Mouse (Mus musculus): Measurements from ENCODE around the gene H60b.
"Not testable (repeated sequence)": the region's sequence is repeated elsewhere in the genome, so short reads cannot be mapped to it uniquely, and the experiment has no call there.

H60b gene

GRCm38 (mm10) chr10:22273684-22274305 is 115.4 kb downstream of the H60b start:
- DNase-seq (ENCODE audit: low spot score in 2 of 2), result no peak

GRCm38 (mm10) chr10:22274445-22275057 is 116.2 kb downstream of the H60b start:
- no peak for DNase-seq (ENCODE audit: low spot score in 2 of 2)

DNA sequence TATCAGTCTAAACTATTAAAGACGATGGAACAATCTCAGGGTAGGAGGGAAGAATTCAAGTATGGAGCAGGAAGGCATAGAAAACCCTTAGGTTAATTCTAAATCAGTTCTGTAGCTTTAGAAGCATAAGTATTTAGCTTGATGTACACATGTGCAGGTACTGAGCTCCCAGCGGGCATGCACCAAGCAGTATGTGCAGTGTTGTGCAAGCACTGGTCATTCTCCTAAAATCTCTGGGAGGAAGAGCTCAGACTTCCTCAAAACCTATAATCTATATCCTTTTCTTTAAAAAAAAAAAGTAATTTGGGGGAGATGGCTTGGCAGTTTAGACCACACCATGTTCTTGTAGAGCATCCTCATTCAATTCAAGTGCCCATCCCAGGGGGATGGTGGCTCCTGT is 120.1 kb downstream of the H60b start:
- not testable (repeated sequence) for DNase-seq (ENCODE audit: low spot score in 2 of 2)

GRCm38 (mm10) chr10:22282816-22283215 is 124.4 kb downstream of the H60b start:
- no peak for DNase-seq (ENCODE audit: low spot score in 2 of 2)

GRCm38 (mm10) chr10:22295676-22296075 is 137.3 kb downstream of the H60b start:
- no peak for DNase-seq (ENCODE audit: low spot score in 2 of 2)

DNA sequence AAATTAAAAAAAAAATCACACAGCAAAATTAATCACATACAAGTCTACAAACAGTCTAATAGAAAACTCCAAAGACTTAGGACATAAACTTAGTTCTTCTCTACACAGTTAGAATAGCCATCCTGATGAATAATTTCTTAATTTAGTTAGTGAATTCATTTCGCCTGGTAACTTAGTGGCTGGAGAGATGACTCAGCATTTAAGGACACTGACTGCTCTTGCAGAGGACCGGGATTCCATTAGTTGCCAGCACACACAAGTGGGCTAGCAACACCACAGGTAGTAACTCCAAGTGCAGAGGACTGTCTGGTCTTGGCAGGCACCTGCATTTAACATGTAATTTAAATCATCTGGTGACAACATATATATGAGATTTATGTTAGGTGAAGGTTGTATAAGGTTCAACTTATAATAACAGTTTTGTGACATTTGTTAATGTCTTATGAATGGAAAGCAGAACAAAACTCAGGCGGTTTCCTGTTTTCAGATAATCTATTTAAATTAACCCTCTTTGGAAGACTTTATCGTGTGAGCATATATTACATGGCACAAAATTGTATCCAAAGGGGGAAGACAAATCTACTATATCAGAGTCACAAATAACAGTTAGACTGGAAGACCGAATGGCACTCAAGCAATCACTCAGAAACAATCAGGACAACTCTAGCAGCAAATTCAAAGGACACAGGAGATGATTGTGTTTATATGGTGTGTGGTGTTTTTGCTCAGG is 138.8 kb downstream of the H60b start:
- no peak for DNase-seq (ENCODE audit: low spot score in 2 of 2)

- DNase-seq (ENCODE audit: low spot score in 2 of 2), result no peak
Measured at GRCm38 (mm10) chr10:22297766-22298461, 139.5 kb downstream of the H60b start.

DNA sequence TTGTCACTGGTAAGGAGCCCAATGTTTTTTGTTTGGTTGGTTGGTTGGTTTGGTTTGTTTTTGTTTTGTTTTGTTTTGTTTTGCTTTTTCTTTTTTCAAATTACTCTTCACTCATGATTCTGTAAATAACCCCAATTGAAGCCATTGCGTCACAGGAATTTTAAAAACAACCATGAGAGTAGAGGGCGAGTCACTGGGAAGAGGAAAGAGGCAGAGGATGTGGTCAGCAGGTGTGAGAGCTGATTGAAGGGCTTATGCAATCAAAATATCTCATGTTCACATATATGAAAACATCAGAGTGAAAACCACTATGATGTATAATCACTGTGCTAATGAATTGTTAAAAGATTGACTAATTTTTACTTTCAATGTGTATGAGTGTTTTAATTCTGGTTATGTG is 140.9 kb downstream of the H60b start:
- no peak for DNase-seq (ENCODE audit: low spot score in 2 of 2)

GRCm38 (mm10) chr10:22301641-22302040 is 143.3 kb downstream of the H60b start:
- no peak for DNase-seq (ENCODE audit: low spot score in 2 of 2)

DNA sequence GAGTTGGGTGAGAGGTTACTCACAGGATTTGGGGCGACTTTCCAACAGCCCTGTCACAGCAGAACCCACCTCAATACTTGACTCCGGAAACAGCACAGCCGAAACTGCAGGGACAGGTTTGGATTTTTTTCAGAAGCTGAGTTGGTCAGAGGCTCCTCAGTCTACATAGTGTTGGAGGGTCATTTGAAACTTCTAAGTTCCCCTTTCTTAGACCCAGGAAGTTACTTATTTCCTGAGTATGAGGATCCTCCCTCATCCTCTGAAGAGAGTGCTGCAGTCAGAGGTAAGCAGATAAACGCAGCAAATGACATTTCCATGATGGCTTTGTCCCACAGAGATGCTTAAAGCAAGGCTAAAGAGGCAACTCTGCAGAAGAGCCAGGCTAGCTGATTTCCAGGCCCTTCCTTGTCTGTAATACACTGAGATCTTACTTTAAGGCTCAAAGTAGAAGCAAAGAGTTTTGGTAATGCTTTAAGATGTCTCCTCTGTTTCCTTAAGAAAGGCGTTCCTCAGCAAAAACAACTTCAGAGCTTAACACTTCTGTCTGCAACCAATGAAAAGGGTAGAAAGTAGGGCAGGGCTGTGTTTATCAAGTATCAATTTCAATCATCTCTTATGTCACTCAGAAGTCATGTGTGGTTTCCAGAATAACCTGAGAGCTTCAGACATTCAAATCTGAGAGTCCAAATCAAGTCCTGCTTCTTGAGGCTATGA is 144.1 kb downstream of the H60b start:
- DNase-seq (ENCODE audit: low spot score in 2 of 2), result peak in 1 of 2 experiments; percentile 20

DNA sequence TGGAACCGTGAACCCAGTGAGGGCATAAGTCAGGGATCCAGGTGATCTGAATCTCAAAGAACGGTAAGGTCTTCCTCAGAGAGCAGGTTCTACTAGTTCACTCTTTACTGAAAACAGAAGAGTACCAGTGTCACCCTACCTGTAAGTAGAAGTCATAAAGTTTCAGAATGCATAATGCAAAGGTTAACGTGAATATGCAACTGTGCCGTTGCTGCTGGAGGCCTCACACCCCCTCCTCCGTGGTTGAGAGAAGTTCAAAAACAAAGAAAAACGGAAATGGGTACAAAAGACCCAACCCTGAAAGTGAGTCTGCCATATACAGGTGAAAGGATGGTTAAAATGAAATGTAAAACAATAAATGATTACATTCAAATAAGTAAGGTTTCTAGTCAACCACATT is 145.3 kb downstream of the H60b start:
- no peak for DNase-seq (ENCODE audit: low spot score in 2 of 2)

DNA sequence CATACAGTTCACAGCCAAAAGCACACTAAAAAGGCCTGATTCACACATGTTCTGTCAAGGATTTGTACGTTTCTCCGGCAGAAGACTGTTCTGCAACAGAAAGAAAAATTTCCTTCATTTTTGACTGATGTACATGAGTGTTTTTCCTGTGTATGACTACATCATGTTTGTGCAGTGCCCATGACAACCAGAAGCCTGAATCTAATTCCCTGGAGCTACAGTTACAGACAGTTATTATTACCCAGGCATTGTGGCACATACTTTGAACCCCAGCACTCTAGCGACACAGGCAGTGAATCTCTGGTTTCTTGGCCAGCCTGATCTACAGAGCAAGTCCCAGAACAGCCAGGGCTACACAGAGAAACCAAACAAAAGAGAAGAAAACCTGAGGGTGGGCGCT is 147.4 kb downstream of the H60b start:
- no peak for DNase-seq (ENCODE audit: low spot score in 2 of 2)

DNA sequence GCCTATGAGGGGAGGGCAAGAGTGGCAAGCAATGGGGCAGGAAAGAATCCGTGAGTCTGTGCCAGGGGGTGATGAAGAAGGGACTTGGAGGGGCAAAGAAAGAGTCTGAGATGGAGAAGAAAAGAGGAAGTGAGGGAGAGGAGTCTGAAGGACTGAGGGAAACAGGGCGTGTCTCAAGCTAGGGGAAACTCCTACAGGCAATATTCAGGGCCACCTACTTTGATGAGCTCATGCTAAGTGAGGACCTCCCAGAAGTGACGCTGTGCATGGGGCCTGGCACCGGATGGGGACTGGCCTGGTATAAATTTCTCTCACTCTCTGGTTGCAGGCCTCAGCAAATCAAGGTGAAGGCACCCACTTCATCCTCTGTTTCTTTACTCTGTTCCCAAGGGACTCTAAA is 148.1 kb downstream of the H60b start:
- DNase-seq (ENCODE audit: low spot score in 2 of 2), result peak in 1 of 2 experiments; percentile 43

DNA sequence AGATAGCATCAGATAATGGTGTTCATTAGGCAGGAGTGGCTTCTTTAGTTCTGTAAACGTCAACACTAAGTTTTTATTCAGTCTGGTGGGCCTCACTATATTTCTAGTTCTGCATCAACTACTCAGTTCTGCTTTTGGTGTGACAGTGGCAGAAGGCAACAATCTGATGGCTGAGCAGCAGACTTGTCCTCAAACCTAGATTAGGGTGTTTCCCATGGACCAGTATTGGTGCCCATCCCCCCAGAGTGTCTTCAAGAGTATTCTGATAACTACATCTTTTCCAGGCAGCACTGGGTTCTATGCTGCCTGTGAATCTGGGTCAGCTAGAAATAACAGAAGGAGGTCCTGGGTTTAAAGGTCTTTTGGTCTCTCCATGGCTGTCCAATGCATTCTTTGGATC is 149.8 kb downstream of the H60b start:
- no peak for DNase-seq (ENCODE audit: low spot score in 2 of 2)

DNA sequence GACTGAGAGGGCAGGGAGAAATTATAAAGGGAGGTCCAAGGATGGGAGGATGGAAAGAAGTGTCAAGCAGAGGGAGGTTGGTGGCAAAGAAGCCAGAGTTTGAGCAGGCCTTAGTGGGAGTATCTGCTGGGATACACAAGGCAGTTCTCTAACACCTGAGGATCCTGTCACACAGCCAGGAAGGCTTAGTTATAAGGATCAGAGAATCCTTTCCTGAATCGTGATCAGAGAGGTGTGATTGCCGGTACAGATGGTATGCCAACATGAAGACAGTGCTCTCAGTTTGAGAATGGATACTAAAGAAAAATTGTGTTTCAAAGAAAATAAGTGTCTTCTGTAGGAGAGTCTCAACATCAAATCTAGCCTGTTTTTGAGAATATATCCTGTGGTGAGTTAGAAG is 164.5 kb downstream of the H60b start:
- no peak for DNase-seq (ENCODE audit: low spot score in 2 of 2)

All from spleen, postnatal 10 days (tissue).